Mouse (Mus musculus) yolk sac, embryonic 10.5 days (tissue): ENCODE measurements around the gene Adtrp.

Experiments used
- DNase-seq: peaks from one replicate; pipeline ENCODE4 v3.0.0-alpha.2; 2017; ENCODE audit warnings: low spot score

Gene Adtrp

GRCm38 (mm10) chr13:41779603-41780180 is 67.8 kb downstream of the Adtrp start:
- DNase-seq: no peak

DNA sequence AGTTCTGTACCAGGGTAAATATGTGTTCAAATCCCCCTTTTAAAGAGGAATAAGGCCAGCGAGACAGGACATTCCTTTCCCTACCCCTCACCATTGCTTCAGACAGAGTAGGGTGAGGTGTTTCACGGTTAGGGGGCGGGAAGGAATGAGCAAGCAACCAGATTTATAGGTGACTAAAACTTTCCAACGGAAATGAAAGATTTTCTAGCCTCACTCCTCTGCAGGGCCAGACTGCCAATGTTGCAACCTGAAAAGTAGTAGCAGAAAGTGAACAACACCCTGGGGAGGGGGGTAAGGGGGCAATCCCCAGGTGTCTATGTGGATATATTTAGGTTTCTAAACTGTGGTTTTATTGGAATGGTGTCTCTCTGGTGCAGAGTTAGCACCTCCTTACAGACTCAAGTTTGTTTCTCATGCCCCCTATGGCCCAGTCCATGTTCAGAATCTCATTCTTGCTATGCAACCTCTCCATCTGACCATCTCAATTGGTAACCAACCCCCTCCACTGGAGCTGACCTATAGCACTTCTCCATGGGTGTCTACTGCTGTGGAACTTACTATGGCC is 73.6 kb downstream of the Adtrp start:
- no peak for DNase-seq

DNA sequence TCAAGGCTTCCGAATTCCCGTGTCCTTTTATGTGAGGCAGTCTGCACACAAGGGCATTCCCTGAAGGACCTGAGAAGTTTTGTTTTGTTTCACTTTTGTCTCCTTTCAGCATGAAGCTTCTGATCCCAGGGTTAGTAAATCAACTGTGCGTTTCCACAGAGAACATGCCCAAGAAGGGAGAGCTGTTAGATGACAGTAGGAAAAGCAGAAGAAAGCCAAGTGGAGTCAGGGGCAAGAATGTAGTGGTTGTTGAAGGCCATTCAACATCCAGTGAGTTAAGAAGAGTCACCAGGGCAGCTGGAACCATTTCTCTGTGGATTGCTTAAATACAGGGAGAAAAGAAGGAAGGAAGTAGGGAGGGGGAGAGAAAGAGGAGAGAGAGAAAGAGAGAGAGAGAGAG is 76.4 kb downstream of the Adtrp start:
- no peak for DNase-seq

- DNase-seq: no peak
These were observed 79.5 kb downstream of the Adtrp start for GRCm38 (mm10) chr13:41767941-41768340.

- no peak for DNase-seq
These were observed 85.5 kb downstream of the Adtrp start for GRCm38 (mm10) chr13:41761986-41762385.

DNA sequence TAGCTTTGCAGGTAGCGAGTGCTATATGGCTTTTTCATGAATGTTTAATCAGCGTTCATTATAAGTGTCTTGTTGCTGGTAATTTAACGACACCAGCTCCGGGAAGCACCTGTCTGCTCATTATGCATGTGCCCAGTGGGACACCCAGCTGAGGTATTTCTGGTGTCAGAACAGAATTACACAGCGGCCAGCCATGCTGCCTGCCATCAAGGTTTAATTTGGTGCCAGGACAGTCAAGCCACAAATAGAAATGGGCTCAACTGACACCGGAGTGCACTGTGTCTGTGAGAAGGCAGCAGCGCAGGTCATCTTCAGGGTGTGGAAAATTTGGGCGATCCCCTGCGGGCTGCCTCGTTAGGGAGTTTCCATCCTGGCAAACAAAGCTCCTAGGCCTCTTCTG is 87.0 kb downstream of the Adtrp start:
- no peak for DNase-seq

- no peak for DNase-seq
These were observed 88.7 kb downstream of the Adtrp start for GRCm38 (mm10) chr13:41758550-41759465.

DNA sequence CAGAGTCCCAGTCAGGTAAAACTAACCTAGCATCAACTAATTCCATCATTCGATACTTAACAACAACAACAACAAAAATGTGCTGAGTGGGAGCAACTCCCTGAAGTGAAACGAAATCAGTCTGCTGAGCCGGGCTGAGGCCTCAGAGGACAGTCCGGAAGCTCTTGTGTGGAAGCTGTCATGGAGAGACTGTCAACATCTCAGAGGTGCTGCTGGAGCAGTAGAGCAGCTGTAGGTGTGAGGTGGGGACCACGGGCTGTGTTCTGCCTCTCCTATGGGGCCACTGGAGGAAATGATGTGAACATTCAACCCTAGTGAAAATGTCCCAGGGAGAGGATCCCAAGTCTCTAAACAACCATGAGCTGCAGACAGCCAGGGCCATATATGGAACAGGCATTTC is 94.4 kb downstream of the Adtrp start:
- DNase-seq: no peak

GRCm38 (mm10) chr13:41750481-41750880 is 97.0 kb downstream of the Adtrp start:
- no peak for DNase-seq

- DNase-seq: no peak
These were observed 98.6 kb downstream of the Adtrp start for GRCm38 (mm10) chr13:41748866-41749265.

GRCm38 (mm10) chr13:41747691-41748090 is 99.8 kb downstream of the Adtrp start:
- DNase-seq: no peak

- DNase-seq: peak; percentile 9
These were observed 100.4 kb downstream of the Adtrp start for GRCm38 (mm10) chr13:41746971-41747615.

GRCm38 (mm10) chr13:41740456-41741085 is 106.9 kb downstream of the Adtrp start:
- DNase-seq: no peak

DNA sequence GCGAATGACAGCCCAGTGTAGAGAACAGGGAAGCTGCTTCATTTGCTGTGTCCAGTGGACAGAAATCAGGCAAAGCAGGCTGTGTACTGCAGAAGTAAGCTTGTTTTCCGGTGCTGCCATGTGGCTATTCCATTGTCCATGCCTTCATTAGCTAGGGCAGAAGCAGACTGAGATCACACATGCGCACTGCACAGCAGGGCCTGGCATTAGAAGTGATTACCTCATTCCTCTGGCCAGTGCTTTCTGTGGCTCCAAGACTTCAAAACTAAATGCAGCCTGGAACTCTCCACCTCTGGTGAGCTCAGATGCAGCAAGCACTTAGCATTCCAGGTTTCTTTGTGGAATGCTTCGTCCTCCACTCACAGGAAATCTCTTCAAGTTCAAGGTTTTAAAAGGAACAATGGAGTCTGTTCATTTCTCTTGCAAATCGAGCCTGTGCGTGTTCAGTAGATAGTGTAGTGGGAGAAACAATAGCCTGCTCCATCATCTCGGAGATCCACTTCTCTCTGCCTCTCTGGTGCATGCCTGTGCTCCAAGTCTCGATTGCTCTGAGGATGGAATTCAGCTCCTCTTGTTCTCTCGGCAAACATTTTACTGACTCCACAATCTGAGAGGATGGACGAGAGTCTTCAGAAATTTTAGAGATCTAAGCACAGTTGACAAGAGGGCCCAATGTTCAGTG is 109.7 kb downstream of the Adtrp start:
- no peak for DNase-seq

- no peak for DNase-seq
These were observed 117.8 kb downstream of the Adtrp start for GRCm38 (mm10) chr13:41729660-41730059.

DNA sequence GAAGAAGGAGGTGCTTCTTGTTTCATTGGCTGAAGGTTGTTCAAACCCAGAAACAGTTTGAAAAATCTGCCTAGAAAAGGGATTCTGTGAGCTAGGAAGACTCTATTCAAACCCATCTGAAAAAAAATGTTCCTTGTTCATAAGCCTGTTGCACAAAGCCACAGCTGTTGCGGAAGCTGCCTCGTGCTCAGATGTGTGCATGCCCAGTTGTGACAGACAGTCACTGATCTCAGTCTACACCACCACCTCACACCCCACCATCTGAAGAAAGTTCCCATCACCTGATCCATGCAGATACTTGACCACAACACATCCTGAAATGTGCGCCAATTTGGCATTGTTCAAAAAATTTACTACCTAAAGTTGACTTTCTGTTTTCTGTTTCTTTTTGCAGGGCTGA is 119.7 kb downstream of the Adtrp start:
- DNase-seq: no peak

GRCm38 (mm10) chr13:41719331-41719730 is 128.2 kb downstream of the Adtrp start:
- DNase-seq: no peak

DNA sequence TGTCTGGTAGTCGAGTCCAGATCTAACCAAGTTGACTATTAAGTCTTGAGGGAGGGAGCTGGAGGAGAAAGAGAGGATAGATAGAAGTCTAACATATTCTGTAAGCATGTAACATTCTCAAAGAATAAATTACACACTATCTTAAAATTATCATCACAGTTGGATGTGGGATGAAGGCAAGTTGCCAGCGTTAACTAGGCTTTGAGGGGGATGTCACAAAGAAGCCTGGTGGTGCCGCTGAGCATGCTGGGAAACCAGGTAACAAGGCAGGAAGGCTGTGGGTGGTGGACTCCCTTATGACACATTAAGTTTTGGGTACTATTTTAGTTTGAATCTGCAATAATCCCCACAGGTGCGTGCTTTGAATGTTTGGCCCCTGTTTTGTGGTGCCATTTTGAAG is 129.4 kb downstream of the Adtrp start:
- no peak for DNase-seq
